Mouse (Mus musculus) lung, postnatal 14 days (tissue): Measurements from ENCODE around the gene Nav1.
A peak's percentile ranks its signal among the peaks of the same experiment; 100 is the strongest.

ENCODE experiments used
- DNase-seq: peaks from one replicate; pipeline ENCODE4 v3.0.0; 2021

Nav1 gene

DNA sequence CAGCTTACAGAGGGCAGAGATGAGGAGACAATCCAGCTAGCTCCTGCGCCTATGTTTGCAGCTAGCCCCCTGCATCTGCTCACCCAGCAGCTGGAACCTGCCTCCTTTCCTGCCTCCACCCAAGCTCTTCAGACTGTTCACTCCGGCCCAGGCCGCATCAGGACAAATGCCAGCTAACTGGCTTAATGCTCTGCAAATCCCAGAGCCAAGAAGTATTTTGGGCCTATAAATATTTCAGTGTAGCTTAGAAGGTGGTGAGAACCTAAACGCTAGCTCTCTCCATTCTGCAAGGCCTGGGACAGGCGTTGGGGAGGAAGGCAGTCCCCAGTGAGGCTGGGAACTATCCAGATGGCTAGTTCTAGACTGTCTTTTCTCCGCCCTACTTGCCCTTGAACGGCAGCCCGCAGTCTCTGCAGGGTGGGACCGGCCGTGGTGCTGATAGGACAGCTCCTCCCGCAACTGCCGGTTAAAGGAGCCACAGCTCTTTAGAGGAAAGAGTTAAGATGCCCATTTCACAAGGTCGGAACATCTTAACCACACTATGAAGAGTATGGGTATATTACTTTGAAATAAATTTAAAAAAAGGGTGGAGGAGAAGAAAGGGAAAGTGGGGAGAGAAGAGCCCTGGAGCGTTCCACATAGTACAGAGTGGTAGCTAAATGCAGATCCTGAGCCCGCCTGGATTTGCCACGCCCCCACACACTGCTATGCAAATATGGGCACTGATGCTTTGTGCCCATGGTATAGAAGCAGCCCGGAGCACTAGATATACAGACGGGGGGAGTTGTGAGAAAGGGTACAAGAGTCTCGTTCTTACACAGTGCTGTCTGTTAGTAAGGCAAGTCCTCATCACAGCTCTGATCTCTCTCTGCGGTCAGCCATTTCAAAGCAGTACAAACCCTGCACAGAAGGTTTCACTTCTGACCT, 8.9 kb upstream of the Nav1 start:
- DNase-seq = peak; percentile 74

DNA sequence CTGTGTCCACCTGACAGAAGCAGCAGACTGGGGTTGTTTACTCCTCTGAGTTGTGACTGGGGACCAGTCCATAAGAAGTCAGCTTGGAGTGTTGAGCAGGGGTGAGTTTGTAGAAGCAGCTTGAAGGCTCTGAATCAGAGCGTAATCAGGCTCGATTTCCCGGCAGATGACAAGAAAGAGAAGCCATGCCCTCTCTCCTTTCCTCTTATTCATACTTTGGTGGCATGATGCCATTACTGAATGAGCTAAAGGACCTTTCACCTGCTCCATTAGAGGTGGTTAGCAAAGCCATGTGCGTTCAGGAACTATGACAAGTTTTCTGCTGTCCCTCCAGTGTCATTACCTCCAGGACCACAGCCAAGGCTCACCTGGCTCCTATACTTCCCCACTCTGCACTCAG, 2.5 kb upstream of the Nav1 start:
- DNase-seq = no peak

DNA sequence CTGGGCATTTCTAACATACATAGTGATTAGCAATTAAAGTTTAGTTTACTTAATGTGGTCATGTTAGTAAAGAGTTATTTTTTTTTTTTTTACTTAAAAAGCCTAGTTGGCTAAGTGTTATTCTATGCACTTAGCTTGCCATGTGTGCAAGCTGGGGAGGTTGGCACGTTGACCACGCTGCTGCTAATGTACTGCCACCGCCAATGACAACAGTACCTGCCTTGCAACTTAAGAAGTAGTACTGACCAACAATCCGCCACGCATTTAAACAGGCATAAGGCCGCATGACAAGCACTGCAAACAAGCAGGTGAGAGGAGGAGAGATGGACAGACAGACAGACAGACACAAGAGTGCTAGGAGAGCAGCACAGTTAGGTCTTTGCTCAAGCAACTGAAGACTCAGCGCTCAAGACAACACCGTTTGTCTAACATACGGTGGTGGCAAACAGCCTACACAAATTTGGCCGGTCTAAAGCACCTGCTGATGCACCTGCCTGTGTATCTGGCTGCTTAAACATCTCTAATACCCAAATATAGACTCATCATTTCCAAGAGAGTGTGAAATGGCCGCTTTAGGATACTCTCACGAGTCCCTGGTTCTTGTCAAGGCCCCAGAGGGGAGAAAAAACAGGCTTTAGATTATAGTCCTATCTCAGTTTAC, 610 bp downstream of the Nav1 start:
- no peak for DNase-seq

DNA sequence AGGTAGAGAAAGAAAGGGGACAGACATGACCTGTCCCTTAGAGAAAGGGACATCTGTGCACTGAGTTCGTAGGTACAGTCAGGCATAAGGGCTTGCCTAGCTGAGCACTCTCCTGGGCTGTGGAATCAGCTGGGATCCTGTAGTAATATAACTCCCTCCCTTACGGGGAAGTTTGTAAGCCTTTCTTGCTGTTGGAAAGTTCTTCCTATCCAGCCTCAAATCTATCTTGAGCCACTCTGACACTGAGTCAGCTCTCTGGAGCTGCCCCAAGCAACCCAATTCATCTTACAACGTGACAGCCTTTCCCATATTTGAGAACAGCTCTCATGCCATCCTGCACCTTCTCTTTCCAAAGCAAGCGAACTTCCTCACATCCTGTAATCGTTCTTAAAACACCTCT, 1.6 kb downstream of the Nav1 start:
- DNase-seq = no peak

DNA sequence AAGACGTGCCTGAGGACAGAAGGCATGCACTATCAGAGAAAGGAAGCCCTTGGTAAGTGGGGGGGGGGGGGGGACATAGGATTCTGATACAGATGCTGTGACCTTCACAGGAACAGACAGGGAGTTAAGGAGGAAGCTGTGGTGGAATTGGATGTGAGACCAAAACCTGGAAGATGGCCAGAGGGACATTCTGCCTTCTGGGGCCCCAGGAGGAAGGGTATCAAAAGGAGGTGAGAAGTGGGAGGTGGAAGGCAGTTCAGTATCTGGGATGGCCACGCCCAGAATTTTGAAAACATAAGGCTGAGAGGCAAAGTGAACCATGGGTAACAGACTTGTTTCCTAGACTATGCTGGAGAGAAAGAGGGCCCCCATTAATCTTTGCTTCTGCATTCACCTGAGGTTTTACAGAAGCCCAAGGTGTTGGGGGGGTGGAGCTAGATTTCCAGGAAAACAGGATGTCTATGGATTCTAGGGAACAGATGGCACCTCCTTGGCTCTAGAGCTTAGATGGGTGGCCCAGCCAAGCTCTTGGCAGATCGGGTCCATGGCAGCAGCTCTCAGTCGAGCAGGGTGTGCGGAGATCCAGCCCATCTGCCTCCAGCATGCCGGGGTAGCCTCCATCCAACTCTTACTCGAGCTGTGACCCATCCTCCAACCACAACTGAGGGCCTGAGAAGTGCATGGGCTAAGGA, 2.6 kb downstream of the Nav1 start:
- DNase-seq = peak; percentile 13

DNA sequence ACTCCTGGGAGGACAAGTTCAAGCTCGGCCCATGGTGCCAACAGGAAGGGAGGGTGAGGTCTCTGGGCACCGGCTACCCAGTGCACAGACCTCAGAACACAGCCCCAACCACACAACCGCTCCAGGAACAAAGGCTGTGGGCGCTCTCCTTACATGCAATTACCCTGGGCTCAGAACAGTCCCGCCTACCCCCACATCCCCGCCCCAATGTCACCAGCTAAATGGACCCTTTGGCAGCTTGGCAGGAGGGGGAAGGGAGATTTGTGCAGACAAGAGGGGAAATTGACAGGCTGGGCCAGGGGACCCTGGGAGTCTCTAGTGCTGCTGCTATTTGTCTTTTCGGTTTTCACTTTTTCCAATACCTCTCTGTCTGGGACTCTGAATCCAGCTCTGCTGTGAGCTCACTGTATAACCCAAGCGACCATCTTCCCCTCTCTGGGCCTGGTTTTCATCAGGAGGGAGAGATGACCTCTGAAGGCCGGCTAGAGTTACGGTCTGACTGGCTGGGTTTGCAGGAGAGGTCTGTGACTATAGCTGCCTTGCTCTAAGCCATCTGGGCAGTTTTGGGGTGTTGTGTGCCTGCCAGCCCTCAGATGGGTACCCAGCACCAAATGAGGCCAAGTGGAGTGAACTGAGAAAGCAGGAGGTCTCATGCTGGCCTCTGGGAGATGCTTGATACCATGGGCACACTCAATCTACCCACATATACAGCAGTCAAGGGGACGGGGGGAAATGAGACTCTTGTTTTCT, 3.8 kb downstream of the Nav1 start:
- DNase-seq = no peak

DNA sequence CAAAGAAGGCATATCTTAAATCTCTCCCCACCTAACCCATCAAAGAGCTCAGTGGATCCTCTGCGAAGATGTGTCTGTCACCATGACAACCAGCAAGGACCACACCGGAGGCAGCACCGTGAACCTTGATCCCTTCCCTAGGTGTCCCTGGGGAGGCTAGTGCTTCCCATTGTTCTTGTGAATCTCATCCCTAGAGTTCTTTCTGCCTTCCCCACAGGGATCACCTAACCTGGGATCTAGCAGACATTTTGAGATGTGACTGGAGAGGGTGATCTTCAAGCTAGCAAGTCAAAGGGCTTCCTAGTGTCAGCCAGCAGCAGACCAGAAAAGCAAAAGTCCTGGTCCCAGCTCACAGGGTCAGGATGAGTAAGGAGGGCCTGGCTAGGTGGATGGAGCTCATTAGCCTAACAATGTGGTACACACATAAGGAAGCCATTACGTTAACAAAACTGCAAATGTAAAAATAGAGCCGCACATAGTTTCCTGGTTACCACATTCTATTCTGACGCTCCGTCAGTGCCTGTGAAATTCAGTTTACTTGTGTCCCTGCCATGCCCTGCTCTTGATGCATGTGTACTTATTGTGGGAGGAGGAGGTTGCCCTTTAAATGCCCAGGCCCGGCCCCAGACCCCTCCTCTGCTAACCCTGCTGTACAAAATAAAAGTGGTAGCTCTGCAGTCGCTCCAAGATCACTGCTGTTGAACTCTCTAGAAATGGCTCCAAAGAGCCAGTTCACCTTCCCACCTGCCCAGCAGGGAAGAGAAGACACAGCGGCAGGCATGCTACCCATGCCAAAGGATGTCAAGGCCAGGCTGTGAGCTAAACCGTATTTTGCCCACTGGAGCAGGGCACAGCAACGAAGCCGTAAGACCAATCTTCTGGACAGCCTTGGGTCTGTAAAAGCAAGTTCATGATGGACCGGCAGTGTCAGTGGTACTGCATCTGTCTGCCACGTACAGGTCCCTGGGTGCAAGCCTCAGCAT, 6.8 kb downstream of the Nav1 start:
- no peak for DNase-seq

DNA sequence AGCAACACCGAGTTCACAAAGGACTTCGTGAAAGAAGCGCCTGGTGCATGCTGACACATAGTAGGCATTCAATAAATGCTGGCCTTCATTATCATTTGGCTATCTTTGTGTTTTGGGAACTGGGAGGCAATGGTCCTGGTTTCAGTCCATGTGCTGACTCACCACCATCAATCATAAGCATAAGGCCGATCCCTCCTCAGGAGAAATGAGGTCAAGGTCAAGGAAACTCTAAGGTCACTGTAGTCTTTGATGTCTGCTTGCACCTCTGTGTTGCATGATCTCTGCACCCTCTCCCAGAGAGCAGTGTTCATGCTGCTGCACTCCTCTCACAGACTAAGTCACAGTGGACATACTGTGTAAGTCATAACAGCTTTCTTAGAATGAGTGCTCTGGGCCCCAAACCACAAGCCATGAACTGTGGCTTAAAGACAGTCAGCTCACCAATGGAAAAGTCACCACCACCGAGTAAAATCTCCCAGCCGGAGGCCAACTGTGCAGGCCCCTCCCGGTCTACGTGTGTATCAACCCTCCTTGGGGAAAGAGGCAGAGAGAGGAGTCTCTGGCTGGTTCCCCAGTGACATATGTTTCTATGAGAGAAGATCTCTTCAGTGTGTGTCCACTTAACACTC, 8.7 kb downstream of the Nav1 start:
- no peak for DNase-seq

DNA sequence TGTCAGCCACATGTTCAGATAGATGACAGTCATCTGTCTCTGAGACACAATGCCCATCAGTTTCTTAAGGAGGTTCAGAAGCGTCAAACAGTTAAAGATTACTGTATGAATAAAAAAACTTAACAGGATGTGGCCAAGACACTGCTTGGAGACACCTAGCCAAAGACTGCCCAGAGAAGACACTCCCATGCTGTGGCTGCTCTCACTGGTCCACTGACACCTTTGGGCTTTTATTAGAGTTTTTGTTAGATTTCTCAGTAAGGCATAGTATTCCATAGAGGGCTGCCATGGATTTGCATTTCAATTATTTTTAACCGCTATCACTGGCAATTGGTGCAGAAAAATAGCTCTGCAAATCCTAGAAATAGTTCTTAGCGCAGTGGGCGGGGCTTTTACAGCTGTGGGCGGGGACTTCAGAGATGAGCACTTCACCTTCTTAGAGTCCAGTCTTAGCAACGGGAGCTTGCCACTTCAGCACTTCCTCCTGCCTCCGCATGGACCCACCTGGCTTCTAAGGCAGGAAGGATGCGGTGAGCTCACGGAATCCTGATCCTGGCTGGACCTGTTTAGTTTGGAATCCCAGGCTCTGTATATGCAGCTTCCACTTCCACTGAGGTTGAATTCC, 12.7 kb downstream of the Nav1 start:
- DNase-seq = no peak

DNA sequence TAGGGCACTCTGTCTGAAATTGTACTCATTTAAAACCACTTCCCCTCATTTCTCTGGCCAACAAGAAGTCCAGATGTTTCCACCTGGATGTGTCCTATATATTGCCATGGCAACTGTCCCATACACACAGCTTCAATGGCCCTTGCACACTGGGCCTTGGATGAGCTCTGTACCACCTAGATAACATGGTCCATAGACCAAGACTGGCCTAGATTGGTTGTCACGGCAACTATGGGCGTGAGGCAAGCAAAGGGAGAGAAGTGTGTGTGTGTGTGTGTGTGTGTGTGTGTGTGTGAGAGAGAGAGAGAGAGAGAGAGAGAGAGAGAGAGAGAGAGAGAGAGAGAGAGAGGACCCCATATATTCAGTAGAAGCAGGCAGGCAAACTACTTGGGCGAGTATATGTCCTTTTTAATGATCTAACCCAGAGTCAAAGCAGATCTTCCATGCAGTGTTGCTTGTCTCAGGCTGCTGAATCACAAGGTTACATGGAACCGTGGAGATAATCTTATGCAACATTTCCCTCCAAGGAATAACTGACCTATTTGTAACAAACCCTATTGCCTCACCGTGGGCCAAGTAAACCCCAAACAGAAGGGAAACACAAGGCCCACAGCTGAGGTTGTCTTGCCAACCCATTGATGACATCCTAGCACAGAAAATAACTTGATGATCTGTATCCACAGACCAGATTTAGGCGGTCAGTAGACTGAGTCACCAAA, 13.4 kb downstream of the Nav1 start:
- no peak for DNase-seq

DNA sequence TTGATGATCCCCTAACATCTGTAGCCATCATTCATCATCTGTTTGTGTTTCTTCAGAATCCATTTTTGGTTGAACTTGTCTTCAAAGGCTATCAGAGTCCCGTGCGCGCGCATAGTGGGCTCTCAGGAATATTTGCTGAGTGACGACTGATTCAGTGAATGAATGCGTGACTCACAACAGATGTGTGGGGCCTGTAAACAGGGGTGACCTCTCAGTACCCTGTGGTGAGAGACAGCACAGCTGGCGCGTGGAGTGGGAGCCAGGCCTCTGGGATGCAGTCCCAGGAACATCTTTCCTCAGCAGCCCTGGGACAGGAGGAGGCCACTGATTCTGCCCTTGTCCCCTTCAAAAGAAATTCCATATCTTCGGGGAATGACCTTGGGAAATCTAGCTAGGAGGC, 16.3 kb downstream of the Nav1 start:
- peak; percentile 53 for DNase-seq

DNA sequence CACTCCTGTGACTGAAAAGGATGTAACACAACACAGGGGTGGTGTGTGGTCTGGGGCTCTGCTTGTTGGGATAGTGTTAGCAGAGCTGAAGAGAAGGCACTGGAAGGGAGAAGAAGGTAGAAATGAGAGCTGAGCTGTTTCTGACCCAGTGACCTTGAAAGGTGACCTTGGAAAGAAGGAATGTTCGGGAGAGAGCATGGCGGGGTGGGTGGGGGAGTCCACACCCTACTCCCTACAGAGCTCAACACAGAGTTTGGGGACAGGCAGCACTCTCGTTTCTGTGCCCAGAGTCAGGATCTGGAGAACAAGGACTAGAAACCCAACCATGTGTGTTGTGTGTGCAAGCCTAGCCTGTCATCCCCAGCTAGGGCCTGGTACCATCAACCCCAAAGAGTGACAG, 18.1 kb downstream of the Nav1 start:
- no peak for DNase-seq

DNA sequence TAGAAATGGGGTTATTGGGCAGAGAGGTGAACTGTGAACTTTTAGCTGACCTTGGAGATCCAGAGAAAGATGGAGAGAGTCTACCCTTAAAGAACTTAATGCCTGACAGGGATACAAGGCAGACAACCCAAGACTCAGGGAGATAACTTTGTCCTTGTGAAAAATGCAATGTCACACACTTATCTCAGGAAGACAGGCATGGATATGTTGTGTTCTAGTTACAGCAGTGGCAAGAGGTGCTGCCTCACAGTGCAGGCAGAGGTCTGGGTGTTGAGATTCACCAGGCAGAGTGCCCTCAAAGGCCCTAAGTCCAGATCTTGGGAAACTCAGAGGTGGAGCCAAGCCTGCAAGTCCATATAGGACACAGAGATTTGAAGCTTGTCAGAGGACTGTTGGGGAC, 20.2 kb downstream of the Nav1 start:
- no peak for DNase-seq

DNA sequence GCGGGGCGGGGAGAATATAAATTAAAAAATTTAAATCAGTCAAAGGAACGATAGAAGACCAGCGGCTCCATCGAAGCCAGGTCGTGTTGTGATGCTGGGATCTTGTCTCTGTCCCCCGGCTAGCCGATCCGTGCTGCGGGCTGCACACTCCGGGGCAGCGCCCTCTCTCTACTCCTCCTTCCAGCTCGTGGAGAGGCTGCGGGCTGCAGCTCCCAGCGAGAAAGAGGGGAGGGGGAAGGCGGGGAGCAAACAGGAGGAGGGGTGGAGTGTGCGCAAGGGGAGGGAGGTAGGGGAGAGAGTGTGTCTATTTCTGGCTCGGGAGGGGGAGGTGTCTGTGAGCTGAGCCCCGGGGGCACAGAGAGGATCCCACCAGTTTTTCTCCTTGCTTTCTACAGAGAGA, 21.5 kb downstream of the Nav1 start:
- peak; percentile 39 for DNase-seq

DNA sequence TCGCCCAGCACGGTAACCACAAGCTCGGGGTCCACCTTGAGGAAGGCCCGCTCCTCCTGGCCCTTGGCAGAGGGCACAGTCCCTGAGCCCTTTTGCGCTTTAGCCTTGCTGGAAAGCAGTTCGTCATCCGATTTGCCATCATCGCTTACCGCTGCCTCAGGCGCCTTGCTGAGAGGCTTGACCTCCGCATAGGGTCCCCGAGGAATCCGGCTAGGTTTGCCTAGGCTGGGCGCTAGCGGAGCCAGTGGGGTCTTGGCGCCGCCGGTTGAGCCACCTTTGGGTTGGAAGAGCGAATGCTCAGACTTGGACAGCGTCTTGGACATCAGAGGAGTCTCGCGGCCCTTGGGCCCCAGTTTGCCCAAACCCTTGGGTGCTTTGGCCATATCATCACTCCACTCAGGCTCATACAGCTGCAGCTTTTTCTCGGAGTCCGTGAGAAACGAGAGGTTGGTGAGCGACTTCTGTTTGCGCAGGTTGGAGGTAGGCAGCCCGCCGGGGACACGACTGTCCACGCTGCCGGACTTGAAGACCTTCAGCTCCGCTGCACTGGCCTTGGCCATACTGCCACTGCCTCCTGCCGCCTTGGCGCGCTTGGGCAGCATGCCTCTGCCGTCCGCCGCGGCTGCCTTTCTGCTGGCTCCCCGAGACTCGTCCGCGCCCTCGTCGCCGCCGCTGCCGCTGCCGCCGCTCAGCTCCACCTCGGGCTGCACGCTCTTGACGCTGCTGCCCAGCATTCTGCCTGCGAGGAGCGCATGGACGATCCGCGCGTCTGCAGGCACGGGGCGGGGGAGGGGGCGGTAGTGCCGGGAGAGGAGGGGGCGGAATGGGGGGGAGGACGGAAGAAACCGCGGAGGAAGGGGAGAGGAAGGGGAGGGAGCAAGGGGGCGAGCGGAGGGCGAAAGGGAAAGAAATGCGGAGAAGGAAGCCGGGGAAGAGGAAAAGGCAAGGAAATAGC, 22.2 kb downstream of the Nav1 start:
- DNase-seq = peak; percentile 38

DNA sequence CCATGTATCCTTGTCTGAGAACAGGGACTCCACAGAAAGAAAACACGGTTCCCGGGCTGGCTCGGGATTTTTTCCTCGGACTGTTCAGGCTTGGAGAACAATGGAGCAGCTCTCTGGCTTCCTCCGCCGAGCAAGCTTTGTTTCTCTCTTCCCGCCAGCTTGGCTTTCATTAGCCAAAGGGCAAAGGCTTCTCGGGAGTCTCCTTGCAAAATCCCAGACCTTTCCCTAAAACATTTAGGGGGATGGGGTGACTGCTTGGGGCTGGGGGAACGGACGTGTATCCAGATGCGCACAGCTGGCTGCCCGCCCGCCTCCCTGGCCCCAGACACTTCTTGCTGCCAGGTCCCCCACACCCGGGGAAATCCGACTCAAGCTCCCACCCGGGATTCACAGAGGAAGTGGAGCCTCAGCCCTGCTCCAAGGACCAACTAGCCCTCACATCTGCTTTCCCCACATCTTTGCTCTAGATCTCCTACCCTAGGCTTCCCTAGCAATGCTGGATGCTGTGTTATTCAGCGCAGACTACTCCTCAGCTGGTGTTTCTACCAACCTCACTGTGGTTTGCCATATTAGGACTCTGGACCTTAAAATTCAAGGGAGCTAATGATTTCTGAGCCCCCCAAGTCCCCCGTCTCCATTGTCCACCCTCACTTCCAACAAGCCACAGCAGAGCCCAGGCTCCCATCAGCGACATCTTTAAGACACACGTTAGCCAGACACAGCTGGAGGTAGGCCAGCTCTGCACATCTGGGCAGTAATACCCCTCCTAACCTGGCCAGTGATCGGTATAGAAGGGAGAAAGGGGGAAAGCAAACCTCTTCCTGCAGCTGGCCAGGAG, 23.2 kb downstream of the Nav1 start:
- DNase-seq = peak; percentile 18

DNA sequence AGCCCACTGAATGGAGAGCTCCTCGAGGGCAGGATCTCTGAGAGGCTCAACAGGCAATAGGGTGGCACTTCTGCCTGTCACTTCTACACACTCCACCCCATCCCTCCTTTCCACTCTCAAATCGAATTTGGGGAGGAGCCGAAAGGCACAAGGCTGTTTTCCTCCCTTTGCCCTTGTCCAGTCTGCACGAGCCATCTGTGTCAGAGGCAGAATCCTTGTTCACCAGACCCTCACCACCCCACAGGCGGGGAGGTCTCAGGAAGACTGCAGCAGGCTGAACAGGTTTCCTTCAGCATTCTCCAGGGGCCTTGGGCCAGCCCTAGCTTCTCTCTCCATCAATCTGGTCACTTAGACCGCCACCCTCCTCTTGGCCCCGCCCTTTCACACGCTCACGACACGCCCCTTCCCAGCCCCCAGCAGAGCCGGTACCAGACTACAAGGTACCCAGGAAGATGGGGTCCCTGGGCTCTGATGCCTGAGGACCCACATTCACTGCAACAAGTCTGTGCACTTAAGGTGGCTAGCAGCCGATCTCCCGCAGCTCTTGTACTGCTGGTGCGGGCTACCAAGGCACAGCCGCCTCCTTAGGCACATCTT, 23.9 kb downstream of the Nav1 start:
- peak; percentile 5 for DNase-seq

DNA sequence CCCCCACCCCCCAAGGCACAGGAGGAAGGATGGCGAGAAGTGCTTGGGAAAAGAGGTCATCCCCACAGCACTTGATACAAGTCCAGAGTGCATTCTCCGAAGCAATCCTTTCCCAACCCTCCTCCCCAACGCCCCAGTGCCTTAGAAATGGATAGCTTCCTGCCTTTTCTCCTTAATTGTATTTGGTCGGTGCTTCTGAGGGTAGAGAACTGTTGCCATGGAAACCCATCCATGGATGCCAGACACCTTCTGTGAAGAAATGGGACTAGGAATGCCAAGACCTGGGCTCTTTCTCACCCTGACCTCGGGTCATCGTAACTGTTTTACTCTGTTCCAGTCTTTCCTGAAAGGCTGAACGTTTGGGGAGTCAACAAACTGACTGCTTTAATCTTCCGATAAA, 26.1 kb downstream of the Nav1 start:
- DNase-seq = no peak
